Mouse (Mus musculus): ENCODE data around the gene Tbc1d30.

- no peak for TF ChIP-seq POLR2A (IDR thresholded peaks at IDR 0.05; ENCODE audit: low read depth, low read length)
- no peak for TF ChIP-seq CTCF (conservative IDR thresholded peaks at IDR 0.05; ENCODE audit: insufficient read depth, insufficient read length, low read depth, low read length)
These were observed 103.5 kb downstream of the Tbc1d30 start for GRCm38 (mm10) chr10:121247545-121247944.

Measured in kidney, adult 2 months (tissue).